Mouse (Mus musculus): Measurements from ENCODE around the gene Eif2b3. TPM values are rescaled to one million over a fixed set of nuclear protein-coding genes. Genes with fewer than 3 reads are reported as not detected.

Eif2b3 gene
- total and polyA plus RNA-seq, 2 experiments from 2014 or later, result 13.1 to 56.9 TPM

GRCm38 (mm10) chr4:117097969-117098763 is 79.0 kb downstream of the Eif2b3 start:
- H3K9ac ChIP-seq (replicated peaks; ENCODE audit: low read length), result peak overlapping the region; percentile 58; the same call in 1 of the 2 replicates
- ATAC-seq (no peak), DNase-seq (ENCODE audit: low spot score) (no peak)
- H3K4me3 ChIP-seq (ENCODE audit: low read length), result peak overlapping the region; percentile 58; the same call in 1 of the 2 replicates
- no peaks in the 10 kb centered on the region for H3K27me3 ChIP-seq (ENCODE audit: insufficient read depth, low read length)
- no peaks in the 10 kb centered on the region; the same call in 1 of the 2 replicates for H3K4me1 ChIP-seq (ENCODE audit: insufficient read depth, low read length)
- no peaks in the 10 kb centered on the region for H3K36me3 ChIP-seq (ENCODE audit: insufficient read depth, low read length)
- H3K4me2 ChIP-seq (ENCODE audit: low read depth, low read length), result peak overlapping the region; percentile 89
- WGBS, result 52% methylated on average over 8 of the region's 8 CpGs
- H3K9me3 ChIP-seq (ENCODE audit: low read length), result no peaks in the 10 kb centered on the region
- TF ChIP-seq CTCF (IDR thresholded peaks at IDR 0.05; ENCODE audit: low read depth), result no peak
- H3K27ac ChIP-seq, result no peak overlapping the region

GRCm38 (mm10) chr4:117098764-117099036 is 79.5 kb downstream of the Eif2b3 start:
- ATAC-seq (no peak), DNase-seq (ENCODE audit: low spot score) (no peak)
- Histone ChIP-seq H3K27ac (no peak overlapping the region), H3K4me3 (ENCODE audit: low read length) (no peak overlapping the region), H3K4me1 (ENCODE audit: insufficient read depth, low read length) (no peaks in the 10 kb centered on the region; the same call in 1 of the 2 replicates), H3K4me2 (ENCODE audit: low read depth, low read length) (peak overlapping the region; percentile 89), H3K9me3 (ENCODE audit: low read length) (no peaks in the 10 kb centered on the region), H3K27me3 (ENCODE audit: insufficient read depth, low read length) (no peaks in the 10 kb centered on the region), H3K36me3 (ENCODE audit: insufficient read depth, low read length) (no peaks in the 10 kb centered on the region), H3K9ac (replicated peaks; ENCODE audit: low read length) (no peak overlapping the region)
- TF ChIP-seq CTCF (IDR thresholded peaks at IDR 0.05; ENCODE audit: low read depth), result no peak
- 63% methylated on average over 2 of the region's 2 CpGs for WGBS

DNA sequence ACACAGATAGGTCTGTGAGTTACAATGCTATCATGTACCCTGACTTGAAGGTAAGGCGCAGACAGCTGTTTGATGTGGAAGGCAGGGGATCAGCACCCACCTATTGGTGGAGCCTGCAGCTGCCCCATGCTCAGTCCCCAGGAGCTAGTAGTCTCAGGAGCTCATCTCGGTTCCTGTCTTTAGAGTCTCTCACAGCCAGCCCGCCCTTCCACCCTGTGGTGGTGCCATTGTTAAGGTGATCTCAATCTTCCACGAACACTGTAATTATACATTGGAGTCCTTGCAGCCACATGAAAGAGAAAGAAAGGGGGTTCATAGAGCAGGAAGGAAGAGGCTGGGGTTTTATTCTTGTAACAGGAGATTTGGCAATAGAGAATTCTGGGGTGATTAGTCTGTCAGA is 80.8 kb downstream of the Eif2b3 start:
- WGBS, result 67% methylated on average over 4 of the region's 4 CpGs
- DNase-seq (ENCODE audit: low spot score), result no peak
- Histone ChIP-seq H3K36me3 (ENCODE audit: insufficient read depth, low read length) (no peaks in the 10 kb centered on the region), H3K4me2 (ENCODE audit: low read depth, low read length) (no peak overlapping the region), H3K4me3 (ENCODE audit: low read length) (no peak overlapping the region), H3K27ac (no peak overlapping the region), H3K9me3 (ENCODE audit: low read length) (no peaks in the 10 kb centered on the region), H3K9ac (replicated peaks; ENCODE audit: low read length) (no peak overlapping the region), H3K4me1 (ENCODE audit: insufficient read depth, low read length) (no peaks in the 10 kb centered on the region; the same call in 1 of the 2 replicates), H3K27me3 (ENCODE audit: insufficient read depth, low read length) (no peaks in the 10 kb centered on the region)
- no peak for ATAC-seq
- no peak for TF ChIP-seq CTCF (IDR thresholded peaks at IDR 0.05; ENCODE audit: low read depth)

DNA sequence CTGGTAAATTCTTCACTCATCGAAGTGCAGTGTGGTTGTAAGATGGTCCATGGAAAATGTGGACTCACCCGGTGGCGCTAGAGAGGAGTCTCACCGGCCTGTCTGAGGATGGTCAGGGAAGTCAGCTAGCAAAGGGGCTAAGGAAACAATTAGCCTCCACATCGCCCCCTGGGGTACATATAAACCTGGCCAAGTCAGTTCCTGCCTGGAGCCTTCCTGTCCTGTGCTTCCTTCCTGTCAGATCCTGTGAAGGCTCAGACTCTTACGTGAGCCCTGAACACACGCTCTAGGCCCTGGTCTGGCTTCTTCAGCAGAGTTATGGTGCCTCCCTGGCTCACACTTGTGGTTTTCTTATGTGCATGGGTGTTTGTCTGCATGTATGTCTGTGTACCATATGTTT is 82.0 kb downstream of the Eif2b3 start:
- H3K4me2 ChIP-seq (ENCODE audit: low read depth, low read length), result no peak overlapping the region
- H3K36me3 ChIP-seq (ENCODE audit: insufficient read depth, low read length), result no peaks in the 10 kb centered on the region
- H3K9ac ChIP-seq (replicated peaks; ENCODE audit: low read length), result no peak overlapping the region
- no peak overlapping the region for H3K4me3 ChIP-seq (ENCODE audit: low read length)
- no peaks in the 10 kb centered on the region for H3K9me3 ChIP-seq (ENCODE audit: low read length)
- H3K27ac ChIP-seq, result no peak overlapping the region
- no peaks in the 10 kb centered on the region for H3K27me3 ChIP-seq (ENCODE audit: insufficient read depth, low read length)
- ATAC-seq (no peak), DNase-seq (ENCODE audit: low spot score) (peak; percentile 65)
- WGBS, result 46% methylated on average over 7 of the region's 7 CpGs
- TF ChIP-seq CTCF (IDR thresholded peaks at IDR 0.05; ENCODE audit: low read depth), result peak; percentile 69
- no peaks in the 10 kb centered on the region; the same call in 1 of the 2 replicates for H3K4me1 ChIP-seq (ENCODE audit: insufficient read depth, low read length)

- Histone ChIP-seq H3K27me3 (ENCODE audit: insufficient read depth, low read length) (no peaks in the 10 kb centered on the region), H3K4me3 (ENCODE audit: low read length) (no peak overlapping the region), H3K4me1 (ENCODE audit: insufficient read depth, low read length) (no peaks in the 10 kb centered on the region; the same call in 1 of the 2 replicates), H3K4me2 (ENCODE audit: low read depth, low read length) (no peak overlapping the region), H3K36me3 (ENCODE audit: insufficient read depth, low read length) (peaks cover 20% of the 10 kb centered on the region), H3K9ac (replicated peaks; ENCODE audit: low read length) (no peak overlapping the region), H3K27ac (no peak overlapping the region), H3K9me3 (ENCODE audit: low read length) (no peaks in the 10 kb centered on the region)
- no peak for DNase-seq (ENCODE audit: low spot score)
- WGBS, result 69% methylated on average over 10 of the region's 10 CpGs
- ATAC-seq, result no peak
- TF ChIP-seq CTCF (IDR thresholded peaks at IDR 0.05; ENCODE audit: low read depth), result peak; percentile 36
Observed at GRCm38 (mm10) chr4:117104672-117105071, 85.5 kb downstream of the Eif2b3 start.

GRCm38 (mm10) chr4:117105127-117105526 is 85.9 kb downstream of the Eif2b3 start:
- no peaks in the 10 kb centered on the region; the same call in 1 of the 2 replicates for H3K4me1 ChIP-seq (ENCODE audit: insufficient read depth, low read length)
- WGBS, result 31% methylated on average over 10 of the region's 10 CpGs

More at GRCm38 (mm10) chr4:117105127-117105526, 85.9 kb downstream of the Eif2b3 start:
- ATAC-seq (0 out of 2 replicates have a peak, but pooled peaks have one; percentile 8), DNase-seq (ENCODE audit: low spot score) (peak; percentile 26)
- no peak overlapping the region for H3K4me3 ChIP-seq (ENCODE audit: low read length)
- no peaks in the 10 kb centered on the region for H3K27me3 ChIP-seq (ENCODE audit: insufficient read depth, low read length)
- no peak for TF ChIP-seq CTCF (IDR thresholded peaks at IDR 0.05; ENCODE audit: low read depth)
- peaks cover 24% of the 10 kb centered on the region for H3K36me3 ChIP-seq (ENCODE audit: insufficient read depth, low read length)
- H3K9me3 ChIP-seq (ENCODE audit: low read length), result no peaks in the 10 kb centered on the region
- H3K9ac ChIP-seq (replicated peaks; ENCODE audit: low read length), result no peak overlapping the region
- H3K4me2 ChIP-seq (ENCODE audit: low read depth, low read length), result no peak overlapping the region
- no peak overlapping the region for H3K27ac ChIP-seq
